Mouse (Mus musculus): ENCODE results near the gene Rassf5. TPM values are rescaled to one million over a fixed set of nuclear protein-coding genes. Genes with fewer than 3 reads are reported as not detected.

The Rassf5 gene
- under 1 TPM; 0.70 to 0.90 TPM for total RNA-seq (2021)
- long read RNA-seq, experiment 1 = 0 reads
- long read RNA-seq, experiment 2, partial matches to known transcripts = 0 of 1 reads
- long read RNA-seq, experiment 2, other reads (novel, unspliced or antisense) = 0 of 1 reads

GRCm38 (mm10) chr1:131245089-131245856 lies at the start of gene Rassf5:
Gene Rassf5 (minus strand): TSS chr1:131245258.
- DNase-seq = peak; percentile 75

GRCm38 (mm10) chr1:131293922-131294250 lies 48.8 kb upstream of the Rassf5 start:
- no peak for DNase-seq

GRCm38 (mm10) chr1:131293221-131293921 lies 48.3 kb upstream of the Rassf5 start:
- DNase-seq = no peak

- no peak for DNase-seq
These were observed 45.6 kb upstream of the Rassf5 start for GRCm38 (mm10) chr1:131290648-131291047.

- no peak for DNase-seq
These were observed 43.9 kb upstream of the Rassf5 start for GRCm38 (mm10) chr1:131288938-131289337.

GRCm38 (mm10) chr1:131287267-131287666 lies 42.2 kb upstream of the Rassf5 start:
- DNase-seq = no peak

- DNase-seq = no peak
These were observed 41.7 kb upstream of the Rassf5 start for GRCm38 (mm10) chr1:131286803-131287202.

- no peak for DNase-seq
These were observed 39.6 kb upstream of the Rassf5 start for GRCm38 (mm10) chr1:131284616-131285015.

- DNase-seq = no peak
These were observed 39.1 kb upstream of the Rassf5 start for GRCm38 (mm10) chr1:131284167-131284566.

- DNase-seq = no peak
These were observed 36.7 kb upstream of the Rassf5 start for GRCm38 (mm10) chr1:131281731-131282130.

GRCm38 (mm10) chr1:131280280-131280679 lies 35.2 kb upstream of the Rassf5 start:
- no peak for DNase-seq

GRCm38 (mm10) chr1:131279456-131279776 lies 34.4 kb upstream of the Rassf5 start, which contains the start of gene Ikbke:
Gene Ikbke (minus strand): TSS chr1:131279606.
- no peak for DNase-seq

GRCm38 (mm10) chr1:131278606-131279455 lies 33.8 kb upstream of the Rassf5 start:
- DNase-seq = no peak

- DNase-seq = no peak
These were observed 31.8 kb upstream of the Rassf5 start for GRCm38 (mm10) chr1:131276831-131277230.

- no peak for DNase-seq
These were observed 30.5 kb upstream of the Rassf5 start for GRCm38 (mm10) chr1:131275577-131275976.

GRCm38 (mm10) chr1:131274725-131275539 lies 29.9 kb upstream of the Rassf5 start:
- no peak for DNase-seq

GRCm38 (mm10) chr1:131269797-131270578 lies 24.9 kb upstream of the Rassf5 start:
- no peak for DNase-seq

GRCm38 (mm10) chr1:131268776-131269175 lies 23.7 kb upstream of the Rassf5 start:
- DNase-seq = no peak

GRCm38 (mm10) chr1:131263905-131264304 lies 18.8 kb upstream of the Rassf5 start:
- DNase-seq = no peak

- DNase-seq = no peak
These were observed 15.2 kb upstream of the Rassf5 start for GRCm38 (mm10) chr1:131260309-131260656.

Measured in gastrocnemius, postnatal 25 days (tissue).